Mouse (Mus musculus): ENCODE results near the gene Olfr204. TPM values are rescaled to one million over a fixed set of nuclear protein-coding genes. Genes with fewer than 3 reads are reported as not detected.
"Not testable (repeated sequence)": the region's sequence is repeated elsewhere in the genome, so short reads cannot be mapped to it uniquely, and the experiment has no call there.

The Olfr204 gene
- total and polyA plus RNA-seq, 3 experiments, result not detected

- TF ChIP-seq UBTF (IDR thresholded peaks at IDR 0.05; ENCODE audit: low read depth, low read length) (no peak), MXI1 (IDR thresholded peaks at IDR 0.05; ENCODE audit: low read depth, low read length) (no peak)
- H3K79me2 ChIP-seq (replicated peaks; ENCODE audit: control insufficient read depth, extremely low read depth, insufficient read depth, poor library complexity, severe bottlenecking), result no peaks in the 10 kb centered on the region
- no peaks in the 10 kb centered on the region for H3K9me3 ChIP-seq (replicated peaks; ENCODE audit: low read length)
- in situ Hi-C loops (cut with MboI; ENCODE audit: low pct_ligation_motif_present, low pct_unique_long_range_greater_than_20kb, low sequenced_read_pairs) (no loop called here), dilution Hi-C loops (cut with MboI; ENCODE audit: extremely low pct_ligation_motif_present, extremely low pct_unique_long_range_greater_than_20kb, low sequenced_read_pairs) (no loop called here)
- no peak overlapping the region for H3K9ac ChIP-seq (ENCODE audit: insufficient read depth, low read depth)
- no peaks in the 10 kb centered on the region for H3K36me3 ChIP-seq (replicated peaks in 1 of 2; ENCODE audit: control insufficient read depth in 1 of 2, insufficient read depth in 1 of 2, low read length in 1 of 2)
- no peak overlapping the region for H3K4me2 ChIP-seq (ENCODE audit: insufficient read depth, low read depth, poor library complexity, severe bottlenecking)
- no peaks in the 10 kb centered on the region for H3K4me1 ChIP-seq (ENCODE audit: control insufficient read depth in 1 of 2, insufficient read depth in 2 of 2)
- no peak overlapping the region for H3K4me3 ChIP-seq (replicated peaks in 1 of 3; ENCODE audit: low read depth in 2 of 3, low read length in 2 of 3, poor library complexity in 1 of 3)
- no peak for DNase-seq (ENCODE audit: extremely low read depth)
- no peak overlapping the region for H3K27ac ChIP-seq (ENCODE audit: insufficient read depth, low read depth)
- H3K27me3 ChIP-seq (replicated peaks), result no peaks in the 10 kb centered on the region
Observed at GRCm38 (mm10) chr16:59283476-59283875, 34.6 kb downstream of the Olfr204 start.

GRCm38 (mm10) chr16:59280542-59280941 lies 37.5 kb downstream of the Olfr204 start:
- TF ChIP-seq GABPA (IDR thresholded peaks at IDR 0.05; ENCODE audit: insufficient replicate concordance, low read depth, low read length) (no peak), ZKSCAN1 (IDR thresholded peaks at IDR 0.05; ENCODE audit: borderline replicate concordance, low read depth, low read length) (no peak), RCOR1 (conservative IDR thresholded peaks at IDR 0.05; ENCODE audit: low read depth, low read length) (no peak)
- in situ Hi-C loops (cut with MboI; ENCODE audit: low pct_ligation_motif_present, low pct_unique_long_range_greater_than_20kb, low sequenced_read_pairs) (no loop called here), dilution Hi-C loops (cut with MboI; ENCODE audit: extremely low pct_ligation_motif_present, extremely low pct_unique_long_range_greater_than_20kb, low sequenced_read_pairs) (no loop called here)
- H3K27ac ChIP-seq (ENCODE audit: insufficient read depth, low read depth), result no peak overlapping the region
- no peaks in the 10 kb centered on the region for H3K9me3 ChIP-seq (replicated peaks; ENCODE audit: low read length)
- no peaks in the 10 kb centered on the region for H3K36me3 ChIP-seq (replicated peaks in 1 of 2; ENCODE audit: control insufficient read depth in 1 of 2, insufficient read depth in 1 of 2, low read length in 1 of 2)
- no peak overlapping the region for H3K9ac ChIP-seq (ENCODE audit: insufficient read depth, low read depth)
- no peaks in the 10 kb centered on the region for H3K27me3 ChIP-seq (replicated peaks)
- no peaks in the 10 kb centered on the region for H3K4me1 ChIP-seq (ENCODE audit: control insufficient read depth in 1 of 2, insufficient read depth in 2 of 2)
- no peaks in the 10 kb centered on the region for H3K79me2 ChIP-seq (replicated peaks; ENCODE audit: control insufficient read depth, extremely low read depth, insufficient read depth, poor library complexity, severe bottlenecking)
- DNase-seq (ENCODE audit: extremely low read depth), result no peak
- H3K4me3 ChIP-seq (replicated peaks in 1 of 3; ENCODE audit: low read depth in 2 of 3, low read length in 2 of 3, poor library complexity in 1 of 3), result no peak overlapping the region
- no peak overlapping the region for H3K4me2 ChIP-seq (ENCODE audit: insufficient read depth, low read depth, poor library complexity, severe bottlenecking)

- H3K27me3 ChIP-seq (replicated peaks); H3K4me1 ChIP-seq (ENCODE audit: control insufficient read depth in 1 of 2, insufficient read depth in 2 of 2); H3K79me2 ChIP-seq (replicated peaks; ENCODE audit: control insufficient read depth, extremely low read depth, insufficient read depth, poor library complexity, severe bottlenecking); in situ Hi-C loops (cut with MboI; ENCODE audit: low pct_ligation_motif_present, low pct_unique_long_range_greater_than_20kb, low sequenced_read_pairs); H3K4me3 ChIP-seq (replicated peaks in 1 of 3; ENCODE audit: low read depth in 2 of 3, low read length in 2 of 3, poor library complexity in 1 of 3); H3K36me3 ChIP-seq (replicated peaks in 1 of 2; ENCODE audit: control insufficient read depth in 1 of 2, insufficient read depth in 1 of 2, low read length in 1 of 2); H3K27ac ChIP-seq (ENCODE audit: insufficient read depth, low read depth); H3K9me3 ChIP-seq (replicated peaks; ENCODE audit: low read length); H3K4me2 ChIP-seq (ENCODE audit: insufficient read depth, low read depth, poor library complexity, severe bottlenecking); dilution Hi-C loops (cut with MboI; ENCODE audit: extremely low pct_ligation_motif_present, extremely low pct_unique_long_range_greater_than_20kb, low sequenced_read_pairs); DNase-seq (ENCODE audit: extremely low read depth); H3K9ac ChIP-seq (ENCODE audit: insufficient read depth, low read depth): not testable (repeated sequence)
Observed at GRCm38 (mm10) chr16:59272532-59272931, 45.5 kb downstream of the Olfr204 start, which contains the start of gene Olfr201. Gene Olfr201, minus strand, starts transcription at chr16:59272632.

- in situ Hi-C loops (cut with MboI; ENCODE audit: low pct_ligation_motif_present, low pct_unique_long_range_greater_than_20kb, low sequenced_read_pairs); DNase-seq (ENCODE audit: extremely low read depth); dilution Hi-C loops (cut with MboI; ENCODE audit: extremely low pct_ligation_motif_present, extremely low pct_unique_long_range_greater_than_20kb, low sequenced_read_pairs); H3K4me3 ChIP-seq (replicated peaks in 1 of 3; ENCODE audit: low read depth in 2 of 3, low read length in 2 of 3, poor library complexity in 1 of 3); H3K9ac ChIP-seq (ENCODE audit: insufficient read depth, low read depth); H3K4me1 ChIP-seq (ENCODE audit: control insufficient read depth in 1 of 2, insufficient read depth in 2 of 2); H3K27me3 ChIP-seq (replicated peaks); H3K36me3 ChIP-seq (replicated peaks in 1 of 2; ENCODE audit: control insufficient read depth in 1 of 2, insufficient read depth in 1 of 2, low read length in 1 of 2); H3K79me2 ChIP-seq (replicated peaks; ENCODE audit: control insufficient read depth, extremely low read depth, insufficient read depth, poor library complexity, severe bottlenecking); H3K27ac ChIP-seq (ENCODE audit: insufficient read depth, low read depth); H3K9me3 ChIP-seq (replicated peaks; ENCODE audit: low read length): not testable (repeated sequence)
- H3K4me2 ChIP-seq (ENCODE audit: insufficient read depth, low read depth, poor library complexity, severe bottlenecking), result 0 out of 2 replicates have a peak overlapping the region, but pooled peaks have one; percentile 29
Observed at GRCm38 (mm10) chr16:59269097-59269496, 49.0 kb downstream of the Olfr204 start.

Other genes starting within 250 kb of the Olfr204 start
- not detected in 2 replicates for gene Olfr190, start 240.2 kb downstream of the Olfr204 start, total RNA-seq (2012; rRNA removed)
- gene Olfr190, start 240.2 kb downstream of the Olfr204 start, total RNA-seq (2014; rRNA removed), result not detected in 2 replicates
- gene Olfr190, start 240.2 kb downstream of the Olfr204 start, polyA plus RNA-seq (2012; ENCODE audit: insufficient read length, low read depth), result not detected in 2 replicates
- gene Olfr191, start 228.4 kb downstream of the Olfr204 start, total RNA-seq (2012; rRNA removed), result not detected in 2 replicates
- gene Olfr191, start 228.4 kb downstream of the Olfr204 start, total RNA-seq (2014; rRNA removed), result not detected in 2 replicates
- gene Olfr191, start 228.4 kb downstream of the Olfr204 start, polyA plus RNA-seq (2012; ENCODE audit: insufficient read length, low read depth), result not detected in 2 replicates
- not detected in 2 replicates for gene Olfr193, start 206.4 kb downstream of the Olfr204 start, total RNA-seq (2012; rRNA removed)
- not detected in 2 replicates for gene Olfr193, start 206.4 kb downstream of the Olfr204 start, total RNA-seq (2014; rRNA removed)
- not detected in 2 replicates for gene Olfr193, start 206.4 kb downstream of the Olfr204 start, polyA plus RNA-seq (2012; ENCODE audit: insufficient read length, low read depth)
- gene Olfr194, start 197.2 kb downstream of the Olfr204 start, total RNA-seq (2012; rRNA removed), result not detected in 2 replicates
- not detected in 2 replicates for gene Olfr194, start 197.2 kb downstream of the Olfr204 start, total RNA-seq (2014; rRNA removed)
- gene Olfr194, start 197.2 kb downstream of the Olfr204 start, polyA plus RNA-seq (2012; ENCODE audit: insufficient read length, low read depth), result not detected in 2 replicates
- not detected in 2 replicates for gene Olfr195, start 171.2 kb downstream of the Olfr204 start, total RNA-seq (2012; rRNA removed)
- not detected in 2 replicates for gene Olfr195, start 171.2 kb downstream of the Olfr204 start, total RNA-seq (2014; rRNA removed)
- not detected in 2 replicates for gene Olfr195, start 171.2 kb downstream of the Olfr204 start, polyA plus RNA-seq (2012; ENCODE audit: insufficient read length, low read depth)
- gene Olfr196, start 147.8 kb downstream of the Olfr204 start, total RNA-seq (2012; rRNA removed), result not detected in 2 replicates
- not detected in 2 replicates for gene Olfr196, start 147.8 kb downstream of the Olfr204 start, total RNA-seq (2014; rRNA removed)
- not detected in 2 replicates for gene Olfr196, start 147.8 kb downstream of the Olfr204 start, polyA plus RNA-seq (2012; ENCODE audit: insufficient read length, low read depth)
- gene Olfr198, start 114.7 kb downstream of the Olfr204 start, total RNA-seq (2012; rRNA removed), result not detected in 2 replicates
- gene Olfr198, start 114.7 kb downstream of the Olfr204 start, total RNA-seq (2014; rRNA removed), result not detected in 2 replicates
- gene Olfr198, start 114.7 kb downstream of the Olfr204 start, polyA plus RNA-seq (2012; ENCODE audit: insufficient read length, low read depth), result not detected in 2 replicates
- gene Olfr199, start 98.5 kb downstream of the Olfr204 start, total RNA-seq (2012; rRNA removed), result not detected in 2 replicates
- gene Olfr199, start 98.5 kb downstream of the Olfr204 start, total RNA-seq (2014; rRNA removed), result not detected in 2 replicates
- gene Olfr199, start 98.5 kb downstream of the Olfr204 start, polyA plus RNA-seq (2012; ENCODE audit: insufficient read length, low read depth), result not detected in 2 replicates
- not detected in 2 replicates for gene Olfr201, start 45.6 kb downstream of the Olfr204 start, total RNA-seq (2012; rRNA removed)
- gene Olfr201, start 45.6 kb downstream of the Olfr204 start, total RNA-seq (2014; rRNA removed), result not detected in 2 replicates
- not detected in 2 replicates for gene Olfr201, start 45.6 kb downstream of the Olfr204 start, polyA plus RNA-seq (2012; ENCODE audit: insufficient read length, low read depth)
- not detected in 2 replicates for gene Olfr202, start 31.5 kb downstream of the Olfr204 start, total RNA-seq (2012; rRNA removed)
- gene Olfr202, start 31.5 kb downstream of the Olfr204 start, total RNA-seq (2014; rRNA removed), result not detected in 2 replicates
- gene Olfr202, start 31.5 kb downstream of the Olfr204 start, polyA plus RNA-seq (2012; ENCODE audit: insufficient read length, low read depth), result not detected in 2 replicates
- gene Olfr203, start 19.4 kb downstream of the Olfr204 start, total RNA-seq (2012; rRNA removed), result not detected in 2 replicates
- gene Olfr203, start 19.4 kb downstream of the Olfr204 start, total RNA-seq (2014; rRNA removed), result not detected in 2 replicates
- gene Olfr203, start 19.4 kb downstream of the Olfr204 start, polyA plus RNA-seq (2012; ENCODE audit: insufficient read length, low read depth), result not detected in 2 replicates
- gene Olfr205, start 12.9 kb upstream of the Olfr204 start, total RNA-seq (2012; rRNA removed), result not detected in 2 replicates
- not detected in 2 replicates for gene Olfr205, start 12.9 kb upstream of the Olfr204 start, total RNA-seq (2014; rRNA removed)
- gene Olfr205, start 12.9 kb upstream of the Olfr204 start, polyA plus RNA-seq (2012; ENCODE audit: insufficient read length, low read depth), result not detected in 2 replicates
- not detected in 2 replicates for gene Olfr206, start 31.0 kb upstream of the Olfr204 start, total RNA-seq (2012; rRNA removed)
- not detected in 2 replicates for gene Olfr206, start 31.0 kb upstream of the Olfr204 start, total RNA-seq (2014; rRNA removed)
- not detected in 2 replicates for gene Olfr206, start 31.0 kb upstream of the Olfr204 start, polyA plus RNA-seq (2012; ENCODE audit: insufficient read length, low read depth)
- gene Olfr209, start 45.7 kb upstream of the Olfr204 start, total RNA-seq (2012; rRNA removed), result not detected in 2 replicates
- not detected in 2 replicates for gene Olfr209, start 45.7 kb upstream of the Olfr204 start, total RNA-seq (2014; rRNA removed)
- gene Olfr209, start 45.7 kb upstream of the Olfr204 start, polyA plus RNA-seq (2012; ENCODE audit: insufficient read length, low read depth), result not detected in 2 replicates
- not detected in 2 replicates for gene Gabrr3, start 89.1 kb upstream of the Olfr204 start, total RNA-seq (2012; rRNA removed)
- not detected in 2 replicates for gene Gabrr3, start 89.1 kb upstream of the Olfr204 start, total RNA-seq (2014; rRNA removed)
- not detected in 2 replicates for gene Gabrr3, start 89.1 kb upstream of the Olfr204 start, polyA plus RNA-seq (2012; ENCODE audit: insufficient read length, low read depth)
- 53.6 and 59.0 TPM in 2 replicates for gene Riox2, start 153.5 kb upstream of the Olfr204 start, total RNA-seq (2012; rRNA removed)
- 43.2 and 47.3 TPM in 2 replicates for gene Riox2, start 153.5 kb upstream of the Olfr204 start, total RNA-seq (2014; rRNA removed)
- gene Riox2, start 153.5 kb upstream of the Olfr204 start, polyA plus RNA-seq (2012; ENCODE audit: insufficient read length, low read depth), result 90.7 and 102 TPM in 2 replicates